Mouse (Mus musculus) heart, embryonic 13.5 days (tissue): ENCODE data around the gene Arhgap9. TPM values are rescaled to one million over a fixed set of nuclear protein-coding genes. Genes with fewer than 3 reads are reported as not detected.
"Not testable (repeated sequence)": the region's sequence is repeated elsewhere in the genome, so short reads cannot be mapped to it uniquely, and the experiment has no call there.

Experiments
- ATAC-seq: fragments of 200-750 bp; cut with Nextera tagmentation; 2 replicates; pipeline ENCODE4 v1.8.0; 2017; ENCODE audit warnings: moderate TSS enrichment; ENCODE audit not compliant: insufficient number of reproducible peaks, low FRiP score, low TSS enrichment; ENCODE audit errors: extremely low read depth
- H3K27ac ChIP-seq: fragments of 300-500 bp; sonication (generic); replicated peaks from 2 replicates; pipeline ENCODE4 v1.5.1; 2015; ENCODE audit warnings: moderate library complexity, mild to moderate bottlenecking, inconsistent platforms
- H3K27me3 ChIP-seq: fragments of 300-500 bp; sonication (generic); replicated peaks from 2 replicates; pipeline ENCODE4 v1.6.1; 2015; ENCODE audit warnings: mild to moderate bottlenecking, inconsistent platforms
- H3K36me3 ChIP-seq: fragments of 300-500 bp; sonication (generic); 2 replicates; pipeline ENCODE4 v1.6.1; 2015; ENCODE audit warnings: mild to moderate bottlenecking, inconsistent platforms
- H3K4me1 ChIP-seq: fragments of 300-500 bp; sonication (generic); 2 replicates; pipeline ENCODE4 v1.6.1; 2015; ENCODE audit warnings: inconsistent platforms
- H3K4me2 ChIP-seq: fragments of 300-500 bp; sonication (generic); 2 replicates; pipeline ENCODE4 v1.6.1; 2015; ENCODE audit warnings: inconsistent platforms, mild to moderate bottlenecking, moderate library complexity
- H3K4me3 ChIP-seq: fragments of 300-500 bp; sonication (generic); 2 replicates; pipeline ENCODE4 v1.5.1; 2015; ENCODE audit warnings: moderate library complexity, mild to moderate bottlenecking, inconsistent platforms
- H3K9ac ChIP-seq: fragments of 300-500 bp; sonication (generic); 2 replicates; pipeline ENCODE4 v1.6.1; 2015; ENCODE audit warnings: inconsistent platforms, mild to moderate bottlenecking, moderate library complexity
- H3K9me3 ChIP-seq: fragments of 300-500 bp; sonication (generic); 2 replicates; pipeline ENCODE4 v1.6.1; 2016; ENCODE audit warnings: inconsistent platforms
- WGBS: fragments of 180-500 bp; shearing (Covaris S2); methylation state at CpG from one replicate; pipeline ENCODE4 v1.1.7; 2015; ENCODE audit warnings: mixed read lengths; 5-methylcytosine and 5-hydroxymethylcytosine counted together
- polyA plus RNA-seq: library from polyadenylated mRNA; unstranded; fragments of >200 nt; fragmentation: Nextera tagmentation; extraction: Ambion mirVana; gene quantifications from 2 replicates; pipeline ENCODE4 v1.2.1, GENCODE M21; 2015

The Arhgap9 gene
- polyA plus RNA-seq, 1 experiment from 2014 or later: 1.7 TPM

DNA sequence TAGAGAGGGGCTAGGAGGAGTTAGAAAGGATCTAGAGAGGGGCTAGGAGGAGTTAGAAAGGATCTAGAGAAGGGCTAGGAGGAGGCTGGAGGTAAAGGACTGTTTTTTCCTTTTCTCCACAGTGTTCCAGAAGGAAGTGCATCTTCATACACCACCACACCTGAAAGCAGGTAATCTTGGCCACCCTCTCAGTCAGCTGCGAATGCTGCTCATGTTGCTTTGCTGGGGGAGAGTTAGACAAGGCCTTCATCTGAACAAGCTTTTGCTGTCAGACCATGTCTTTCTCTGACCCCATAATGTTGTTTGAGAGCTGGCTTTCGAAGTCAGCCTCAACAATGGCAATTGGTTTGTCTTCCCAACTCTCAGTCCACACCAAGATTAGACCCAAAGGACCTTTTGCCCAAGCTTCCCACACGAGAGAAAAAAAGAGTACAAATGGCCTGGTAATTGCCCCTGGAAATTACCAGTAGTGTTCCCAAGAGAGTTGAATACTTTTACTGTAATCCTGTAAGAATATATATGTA, 28.1 kb upstream of the Arhgap9 start:
- Histone ChIP-seq H3K9ac (peak overlapping the region; percentile 93), H3K4me1 (peaks cover 67% of the 10 kb centered on the region), H3K4me2 (peak overlapping the region; percentile 76), H3K4me3 (peak overlapping the region; percentile 86), H3K27me3 (no peaks in the 10 kb centered on the region), H3K27ac (peak overlapping the region; percentile 99), H3K9me3 (no peaks in the 10 kb centered on the region), H3K36me3 (peaks cover 56% of the 10 kb centered on the region)
- WGBS: 84% methylated on average over 3 of the region's 3 CpGs
- no peak for ATAC-seq

DNA sequence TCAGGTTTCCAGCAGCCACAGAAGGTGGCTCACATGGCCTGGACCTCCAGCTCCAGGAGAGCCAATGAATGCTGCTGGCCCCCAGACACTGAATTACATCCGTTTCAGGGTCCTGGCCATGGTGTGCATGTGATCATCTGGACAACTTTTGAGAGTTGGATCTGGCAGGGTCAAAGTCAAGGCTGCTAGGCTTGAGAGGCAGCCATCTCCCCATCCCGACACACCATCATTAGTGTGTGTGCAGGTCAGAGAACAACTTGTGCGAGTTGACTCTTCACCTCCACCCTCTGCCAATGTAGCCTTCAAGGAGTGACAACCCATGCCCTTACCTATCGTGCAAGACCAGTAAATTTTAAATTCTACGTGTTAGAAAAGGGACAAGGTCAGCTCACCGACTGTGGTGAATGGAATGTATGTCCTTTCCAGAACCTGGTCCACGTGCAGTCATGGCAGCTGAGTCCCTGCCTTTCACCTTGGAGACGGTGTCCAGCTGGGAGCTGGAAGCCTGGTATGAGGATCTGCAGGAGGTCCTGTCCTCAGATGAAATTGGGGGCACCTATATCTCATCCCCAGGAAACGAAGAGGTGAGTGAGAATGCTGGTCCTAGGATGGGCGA, 26.8 kb upstream of the Arhgap9 start:
- WGBS: 92% methylated on average over 10 of the region's 10 CpGs
- ATAC-seq: no peak

DNA sequence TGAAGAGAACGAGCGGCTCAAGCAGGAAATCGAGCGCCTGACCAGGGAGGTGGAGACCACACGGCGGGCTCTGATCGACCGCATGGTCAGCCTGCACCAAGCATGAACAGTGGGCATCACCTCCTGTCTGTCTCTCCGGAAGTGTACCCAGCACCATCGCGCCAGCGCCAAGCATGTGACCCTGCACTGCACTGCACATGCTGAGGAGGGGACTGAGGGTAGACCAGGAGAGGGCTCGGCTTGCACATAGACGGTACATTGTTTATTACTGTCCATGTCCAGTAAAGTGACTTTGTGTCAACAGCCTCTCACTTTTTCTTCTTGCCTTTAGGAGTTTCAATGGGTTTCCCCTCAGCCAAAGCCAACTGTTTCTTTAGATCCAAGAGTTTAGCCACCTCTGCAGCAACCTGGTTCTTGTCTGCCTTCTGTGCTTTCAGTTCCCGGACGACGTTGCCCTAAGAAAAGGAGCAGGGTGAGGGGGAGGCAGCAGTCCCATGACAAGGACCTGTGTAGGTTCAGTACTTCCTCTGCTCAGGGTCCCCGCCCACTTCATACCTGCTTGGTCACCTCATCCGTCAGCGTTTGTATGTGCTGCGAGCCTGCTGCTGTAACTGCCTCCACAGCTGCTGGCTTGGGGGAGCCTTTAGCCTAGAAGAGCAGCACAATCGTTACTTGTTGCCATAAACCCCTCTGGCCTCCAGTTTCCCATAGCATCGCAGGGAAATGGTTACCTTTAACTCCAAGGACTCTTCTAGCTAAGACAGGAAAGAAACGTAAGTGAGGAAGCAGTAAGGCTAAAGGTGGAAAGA, 25.6 kb upstream of the Arhgap9 start:
- peak overlapping the region; percentile 63 for H3K27ac ChIP-seq
- no peaks in the 10 kb centered on the region for H3K9me3 ChIP-seq
- no peak overlapping the region for H3K4me2 ChIP-seq
- 84% methylated on average over 24 of the region's 24 CpGs for WGBS
- no peaks in the 10 kb centered on the region for H3K27me3 ChIP-seq
- peaks cover 82% of the 10 kb centered on the region for H3K36me3 ChIP-seq
- H3K4me3 ChIP-seq: no peak overlapping the region
- H3K4me1 ChIP-seq: peaks cover 58% of the 10 kb centered on the region
- 0 out of 2 replicates have a peak overlapping the region, but pooled peaks have one; percentile 16 for H3K9ac ChIP-seq
- ATAC-seq: no peak

More for the DNA sequence above, 26.8 kb upstream of the Arhgap9 start:
- H3K4me3 ChIP-seq: no peak overlapping the region
- no peak overlapping the region for H3K9ac ChIP-seq
- H3K36me3 ChIP-seq: peaks cover 70% of the 10 kb centered on the region
- no peaks in the 10 kb centered on the region for H3K27me3 ChIP-seq
- H3K27ac ChIP-seq: no peak overlapping the region
- peaks cover 58% of the 10 kb centered on the region for H3K4me1 ChIP-seq
- H3K9me3 ChIP-seq: no peaks in the 10 kb centered on the region
- no peak overlapping the region for H3K4me2 ChIP-seq

DNA sequence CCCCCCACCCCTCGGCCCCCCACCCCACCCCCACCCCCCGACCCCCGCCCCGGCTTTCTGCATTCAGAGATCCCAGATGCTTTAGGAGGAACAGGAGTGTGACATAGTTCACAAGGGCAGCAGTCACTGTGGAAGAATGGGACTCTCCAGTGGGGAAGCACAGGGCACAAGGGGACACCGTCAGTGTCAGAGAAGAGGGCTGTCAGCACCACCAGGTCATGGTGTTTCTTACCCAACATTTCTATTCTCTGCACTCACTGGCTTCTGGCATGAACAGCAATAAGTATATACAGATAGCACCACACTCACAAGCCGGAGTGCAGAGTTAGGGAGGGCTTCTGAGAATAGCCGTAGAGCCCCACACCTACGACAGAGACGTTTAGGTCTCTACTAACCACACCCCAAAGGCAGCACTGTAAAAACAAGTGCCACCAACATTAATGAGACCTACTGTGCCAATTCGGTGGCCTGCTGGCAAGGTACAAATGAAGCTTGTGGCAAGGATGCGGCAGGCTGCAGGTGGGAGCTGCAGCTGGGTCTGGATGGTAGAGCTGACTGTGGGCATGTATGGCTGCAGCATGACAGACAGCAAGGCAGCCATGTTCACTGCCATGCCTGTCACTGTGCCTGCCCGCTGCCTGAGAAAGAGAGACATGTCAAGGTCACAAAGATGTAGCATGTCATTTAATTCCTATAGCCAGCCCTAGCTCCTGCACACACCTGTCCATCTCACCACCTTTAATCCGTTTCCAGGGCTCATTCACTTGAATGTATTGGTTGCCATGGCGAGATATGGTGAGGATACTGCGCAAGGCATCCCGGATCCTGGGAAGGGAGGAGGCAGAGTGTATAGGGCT, 24.5 kb upstream of the Arhgap9 start:
- 0 out of 2 replicates have a peak overlapping the region, but pooled peaks have one; percentile 5 for H3K9ac ChIP-seq
- no peak overlapping the region for H3K4me2 ChIP-seq
- H3K36me3 ChIP-seq: peaks cover 92% of the 10 kb centered on the region
- no peak overlapping the region for H3K4me3 ChIP-seq
- H3K4me1 ChIP-seq: peaks cover 49% of the 10 kb centered on the region
- no peak for ATAC-seq
- H3K27me3 ChIP-seq: no peaks in the 10 kb centered on the region
- 66% methylated on average over 16 of the region's 16 CpGs for WGBS
- peak overlapping the region; percentile 46 for H3K27ac ChIP-seq
- H3K9me3 ChIP-seq: no peaks in the 10 kb centered on the region

DNA sequence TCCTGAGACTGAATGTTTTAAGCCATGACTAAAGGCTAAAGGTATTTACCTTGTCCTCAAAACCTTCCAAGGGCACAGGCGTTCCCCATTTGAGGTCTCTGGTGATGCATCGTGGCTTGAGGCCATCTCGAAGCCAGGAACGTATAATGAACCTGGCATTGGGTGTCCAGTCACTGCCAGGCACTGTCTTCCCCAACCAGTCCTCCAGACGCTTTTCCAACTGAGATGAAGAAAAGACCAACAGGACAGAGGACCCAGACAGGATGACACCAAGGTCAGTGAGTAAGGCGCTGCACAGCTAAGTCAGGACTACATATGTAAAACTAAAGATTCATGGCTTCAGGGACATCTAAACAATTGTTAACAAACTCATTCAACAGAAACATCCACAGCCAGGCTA, 21.4 kb upstream of the Arhgap9 start:
- Histone ChIP-seq H3K4me2 (no peak overlapping the region), H3K9me3 (no peaks in the 10 kb centered on the region), H3K36me3 (peaks cover 98% of the 10 kb centered on the region), H3K4me3 (no peak overlapping the region), H3K4me1 (peaks cover 20% of the 10 kb centered on the region), H3K9ac (no peak overlapping the region), H3K27me3 (no peaks in the 10 kb centered on the region), H3K27ac (no peak overlapping the region)
- ATAC-seq: no peak
- WGBS: 91% methylated on average over 6 of the region's 6 CpGs

DNA sequence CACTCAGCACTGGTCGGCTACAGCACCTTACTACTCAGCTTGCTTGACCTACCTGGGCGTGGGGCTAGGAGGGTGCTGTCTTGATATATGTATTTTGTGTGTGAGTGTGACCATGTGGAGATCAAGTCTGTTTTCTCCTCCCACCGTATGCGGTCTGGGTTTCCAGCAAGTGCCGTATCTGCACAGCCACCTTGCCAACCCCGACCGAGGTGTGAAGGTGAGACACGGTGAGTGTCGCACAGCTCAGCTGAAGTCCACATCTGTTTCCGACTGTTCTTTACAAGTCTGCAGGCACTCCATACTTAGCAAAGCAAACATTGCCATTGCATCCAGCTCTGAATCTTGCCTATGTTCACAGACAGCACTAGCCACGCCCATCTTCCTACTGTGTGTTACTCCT, 18.6 kb upstream of the Arhgap9 start:
- Histone ChIP-seq H3K4me3 (no peak overlapping the region), H3K27me3 (no peaks in the 10 kb centered on the region), H3K9ac (no peak overlapping the region), H3K36me3 (peaks cover 98% of the 10 kb centered on the region), H3K9me3 (no peaks in the 10 kb centered on the region), H3K27ac (no peak overlapping the region), H3K4me2 (no peak overlapping the region), H3K4me1 (no peaks in the 10 kb centered on the region)
- 90% methylated on average over 11 of the region's 11 CpGs for WGBS
- ATAC-seq: no peak

DNA sequence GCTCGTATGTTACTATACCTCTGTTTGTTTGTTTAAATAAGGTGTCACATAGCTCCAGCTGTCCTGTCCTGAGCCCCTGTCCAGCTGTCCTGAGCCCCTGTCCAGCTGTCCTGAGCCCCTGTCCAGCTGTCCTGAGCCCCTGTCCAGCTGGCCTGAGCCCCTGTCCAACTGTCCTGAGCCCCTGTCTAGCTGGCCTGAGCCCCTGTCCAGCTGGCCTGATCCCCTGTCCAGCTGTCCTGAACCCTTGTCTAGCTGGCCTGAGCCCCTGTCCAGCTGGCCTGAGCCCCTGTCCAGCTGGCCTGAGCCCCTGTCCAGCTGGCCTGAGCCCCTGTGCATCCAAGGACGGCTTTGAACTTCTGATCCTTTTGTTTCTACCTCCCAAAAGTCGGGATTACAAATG, 12.6 kb upstream of the Arhgap9 start:
- peaks cover 19% of the 10 kb centered on the region for H3K4me1 ChIP-seq

DNA sequence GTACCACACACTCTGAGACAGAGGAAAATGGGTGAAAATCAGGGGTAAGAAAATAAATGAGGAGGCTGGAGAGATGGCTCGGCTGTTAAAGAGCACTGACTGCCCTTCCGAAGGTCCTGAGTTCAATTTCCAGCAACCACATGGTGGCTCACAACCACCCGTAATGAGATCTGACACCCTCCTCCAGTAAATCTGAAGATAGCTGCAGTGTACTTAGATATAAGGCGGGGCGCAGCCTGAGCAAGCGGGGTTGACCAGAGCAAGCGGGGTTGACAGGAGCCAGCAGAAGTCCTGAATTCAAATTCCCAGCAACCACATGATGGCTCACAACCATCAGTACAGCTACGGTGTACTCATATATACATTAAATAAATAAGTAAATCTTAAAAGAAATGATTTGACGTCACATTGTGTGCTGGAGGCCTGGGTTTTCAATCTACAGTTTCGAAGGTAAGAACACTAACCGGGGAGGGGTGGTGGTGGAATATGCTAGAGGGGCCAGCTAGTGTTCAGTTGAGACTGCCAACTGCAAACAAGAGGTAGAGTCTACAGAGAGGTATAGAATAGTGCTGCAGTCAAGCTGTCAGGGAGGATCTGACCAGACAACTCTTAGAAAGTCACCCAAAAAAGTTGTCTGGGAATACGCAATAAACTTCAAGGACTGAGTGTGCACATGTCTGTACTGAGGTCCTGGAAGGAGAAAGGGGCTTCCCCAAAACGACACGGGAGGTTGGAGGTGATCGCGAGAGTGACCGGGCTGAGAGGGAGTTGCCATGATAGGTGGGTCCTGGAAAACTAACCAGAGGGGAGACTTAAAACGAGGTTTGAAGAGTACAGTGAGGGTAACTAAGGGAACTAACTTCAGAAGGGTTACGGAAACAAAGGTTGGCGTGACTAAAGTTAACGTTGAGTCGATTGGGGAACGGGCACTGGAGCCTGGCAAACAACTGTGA, 11.0 kb upstream of the Arhgap9 start:
- peak overlapping the region; percentile 69 for H3K27ac ChIP-seq
- peak; percentile 21; the same call in 1 of the 2 replicates for ATAC-seq
- peaks cover 19% of the 10 kb centered on the region for H3K4me1 ChIP-seq
- peaks cover 42% of the 10 kb centered on the region for H3K36me3 ChIP-seq
- H3K4me2 ChIP-seq: peak overlapping the region; percentile 93
- H3K27me3 ChIP-seq: no peaks in the 10 kb centered on the region
- 33% methylated on average over 23 of the region's 23 CpGs for WGBS
- H3K4me3 ChIP-seq: peak overlapping the region; percentile 82
- peak overlapping the region; percentile 92 for H3K9ac ChIP-seq
- no peaks in the 10 kb centered on the region for H3K9me3 ChIP-seq

More for the DNA sequence above, 12.6 kb upstream of the Arhgap9 start:
- H3K36me3 ChIP-seq: peaks cover 58% of the 10 kb centered on the region
- H3K9ac ChIP-seq, H3K27ac ChIP-seq, ATAC-seq, H3K4me3 ChIP-seq, H3K4me2 ChIP-seq, H3K9me3 ChIP-seq, H3K27me3 ChIP-seq: not testable (repeated sequence)
- WGBS: 84% methylated on average over 3 of the region's 3 CpGs

DNA sequence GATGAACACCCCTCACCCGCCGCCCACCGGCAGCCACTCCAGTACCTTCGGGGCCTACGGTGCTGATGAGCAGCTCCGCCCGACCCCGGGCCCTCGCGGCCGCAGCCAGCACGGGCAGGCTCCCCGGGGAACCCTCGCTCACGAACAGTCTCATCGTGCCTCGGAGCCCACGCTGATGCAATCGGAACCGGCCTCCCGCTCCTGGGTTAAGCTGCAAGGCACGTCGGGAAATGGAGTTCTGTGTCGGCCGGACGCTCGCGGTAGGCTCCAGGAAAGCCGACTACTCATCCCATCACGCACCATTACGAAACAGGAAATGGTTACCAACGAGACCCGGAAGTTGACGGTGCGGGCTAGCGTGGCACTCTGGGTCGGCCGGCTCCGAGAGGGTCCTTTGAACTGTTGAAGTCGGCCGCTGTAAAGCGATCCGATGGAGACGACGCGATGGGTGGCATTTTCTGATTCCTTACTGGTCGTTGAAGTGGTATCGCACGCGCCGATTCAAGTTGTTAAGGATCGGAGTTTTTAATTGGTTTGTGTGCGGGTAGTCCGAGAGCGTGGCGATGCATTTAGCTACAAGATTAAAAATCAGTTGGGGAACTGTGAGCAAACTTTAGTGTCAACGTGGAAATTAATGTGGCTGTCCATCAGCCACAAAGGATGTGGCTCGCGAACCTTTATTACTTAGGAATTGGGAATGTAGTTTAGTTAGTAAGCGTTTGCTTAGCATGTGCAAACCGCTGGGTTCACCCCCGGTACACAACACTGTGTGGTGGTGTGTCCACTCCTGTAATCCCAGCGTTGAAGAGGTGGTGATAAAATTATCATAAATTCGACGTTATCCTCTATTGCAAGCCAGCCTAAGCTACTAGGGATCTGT, 10.0 kb upstream of the Arhgap9 start, which contains the start of gene Mars:
Mars (minus strand) TSS at position 311 of the 880 bp plus-strand sequence.
- Histone ChIP-seq H3K9me3 (no peaks in the 10 kb centered on the region), H3K4me2 (peak within 1 kb of the TSS; percentile 93), H3K27me3 (no peaks in the 10 kb centered on the region), H3K4me3 (peak within 1 kb of the TSS; percentile 82), H3K27ac (peak within 1 kb of the TSS; percentile 70), H3K4me1 (peaks cover 19% of the 10 kb centered on the region), H3K36me3 (peaks cover 32% of the 10 kb centered on the region), H3K9ac (peak within 1 kb of the TSS; percentile 92)
- ATAC-seq: peak; percentile 89
- WGBS: under 1% methylated on average over 65 of the region's 65 CpGs
